Mouse (Mus musculus) urinary bladder, adult 18-20 months (tissue): ENCODE results near the gene Kcna10.
A peak's percentile ranks its signal among the peaks of the same experiment; 100 is the strongest.

Experiments used
- DNase-seq, 2 experiments: peaks; one replicate each; pipeline ENCODE4 v3.0.0; 2022; ENCODE audit warnings: low spot score in 2 of 2, mixed read lengths in 2 of 2

Gene Kcna10

DNA sequence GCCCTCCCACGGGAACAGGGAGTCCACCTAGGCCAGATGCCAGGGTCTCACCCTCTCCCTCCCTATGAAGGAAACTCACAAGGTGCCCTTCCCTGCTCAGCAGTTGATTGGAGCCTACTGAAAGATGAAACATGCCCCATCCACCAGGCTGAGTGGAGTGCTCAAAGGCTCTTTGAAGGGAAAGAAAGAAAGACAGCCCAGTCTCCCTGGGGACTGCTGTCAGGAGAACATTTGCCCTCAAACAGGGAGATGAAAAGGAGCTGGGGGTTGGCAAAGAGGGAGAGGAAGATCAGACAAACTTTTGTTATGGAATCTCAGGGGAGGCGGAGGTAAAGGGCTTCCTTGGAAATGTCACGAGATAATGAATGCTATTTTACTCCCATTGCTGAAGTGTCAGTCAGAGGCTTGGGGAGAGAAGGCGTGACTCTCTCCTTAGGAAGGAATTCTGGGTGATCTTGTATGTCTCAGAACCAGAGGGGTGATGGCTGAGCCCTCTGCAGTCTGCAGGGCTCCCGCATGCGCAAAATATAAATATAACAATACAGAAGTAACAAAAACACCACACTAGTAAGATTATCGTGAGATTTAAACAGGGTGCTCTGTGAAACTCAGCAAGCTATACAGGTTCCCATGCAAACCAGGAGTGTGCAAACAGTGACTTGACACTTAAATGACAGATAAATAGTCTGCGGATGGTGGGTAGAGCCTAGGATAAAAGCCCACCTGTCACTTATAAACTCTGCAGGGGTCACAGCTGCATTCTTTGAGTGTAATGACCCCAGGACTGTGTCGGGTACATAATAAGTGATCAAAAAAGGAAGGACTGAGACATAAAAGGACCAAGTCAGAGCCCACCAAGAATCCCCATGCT is 18.7 kb downstream of the Kcna10 start:
- no peak for DNase-seq

GRCm38 (mm10) chr3:107204413-107204812 is 21.6 kb downstream of the Kcna10 start:
- no peak for DNase-seq

DNA sequence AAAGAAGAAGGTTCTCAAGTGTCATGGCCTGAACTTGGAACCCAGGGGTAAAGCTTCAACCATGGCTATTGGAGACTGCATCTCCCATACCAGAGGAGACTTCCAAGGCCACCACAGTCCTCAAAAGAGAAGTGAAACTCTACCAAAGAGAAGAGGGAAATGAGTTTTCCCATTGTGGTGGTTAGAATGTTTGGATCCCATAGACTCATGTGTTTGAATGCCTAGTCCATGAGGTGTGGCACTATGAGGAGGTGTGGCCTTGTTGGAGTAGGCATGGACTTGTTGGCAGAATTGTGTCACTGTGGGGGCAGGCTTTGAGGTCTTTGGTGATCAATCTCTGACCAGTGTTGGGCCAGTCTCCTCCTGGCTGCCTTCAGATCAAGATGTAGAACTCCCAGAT is 22.3 kb downstream of the Kcna10 start:
- no peak for DNase-seq

GRCm38 (mm10) chr3:107205994-107206393 is 23.1 kb downstream of the Kcna10 start:
- peak; percentile 36 to 52 for DNase-seq

GRCm38 (mm10) chr3:107206490-107207150 is 23.8 kb downstream of the Kcna10 start:
- no peak for DNase-seq

DNA sequence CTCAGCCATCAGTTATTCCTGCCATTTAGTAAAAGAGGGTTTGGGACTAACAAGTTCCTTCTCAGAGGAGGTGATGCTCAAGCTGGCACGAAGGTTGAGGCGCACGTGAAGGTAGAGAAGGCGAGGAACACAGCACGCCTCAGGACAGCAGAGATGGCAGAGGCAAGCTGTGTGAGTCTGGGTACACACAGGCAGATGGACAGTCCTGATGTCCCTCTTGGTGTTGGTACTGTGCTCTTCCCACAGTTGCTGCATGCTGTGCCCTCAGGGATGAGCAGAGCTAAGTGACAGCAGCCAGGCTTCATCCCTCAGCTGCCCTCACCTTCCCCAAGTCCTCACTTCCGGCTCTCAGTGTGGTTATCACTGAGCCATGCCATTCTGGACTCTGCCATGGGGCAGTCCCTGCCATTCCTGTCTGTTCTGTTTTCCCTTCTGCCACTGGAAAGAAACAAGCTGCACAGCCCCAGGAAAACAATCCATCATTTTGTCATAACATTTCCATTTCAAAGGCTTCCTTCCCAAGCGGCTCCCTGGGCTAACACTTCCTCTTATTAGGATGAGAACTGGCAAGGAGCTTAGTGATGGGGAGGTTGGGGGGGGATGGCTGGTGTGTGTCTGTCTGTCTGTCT is 24.9 kb downstream of the Kcna10 start:
- DNase-seq, result no peak

DNA sequence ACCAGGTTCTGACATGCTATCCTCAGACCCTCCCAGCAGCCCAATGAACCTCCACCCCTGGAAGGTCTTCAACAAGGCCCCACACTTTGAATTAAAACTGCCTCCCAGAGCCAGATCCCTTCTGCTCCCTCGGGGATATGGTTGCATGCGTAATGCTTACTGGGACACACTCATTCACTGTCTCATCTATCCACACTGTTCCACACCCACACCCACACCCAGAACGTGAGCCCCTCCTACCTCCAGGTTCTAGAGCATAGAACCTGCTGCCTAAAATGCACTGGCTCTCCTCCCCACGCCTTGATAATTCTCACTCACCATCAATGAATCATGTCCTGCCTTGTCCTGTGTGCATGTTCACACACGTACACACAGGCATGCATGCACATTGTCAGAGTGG is 31.8 kb downstream of the Kcna10 start:
- no peak for DNase-seq

DNA sequence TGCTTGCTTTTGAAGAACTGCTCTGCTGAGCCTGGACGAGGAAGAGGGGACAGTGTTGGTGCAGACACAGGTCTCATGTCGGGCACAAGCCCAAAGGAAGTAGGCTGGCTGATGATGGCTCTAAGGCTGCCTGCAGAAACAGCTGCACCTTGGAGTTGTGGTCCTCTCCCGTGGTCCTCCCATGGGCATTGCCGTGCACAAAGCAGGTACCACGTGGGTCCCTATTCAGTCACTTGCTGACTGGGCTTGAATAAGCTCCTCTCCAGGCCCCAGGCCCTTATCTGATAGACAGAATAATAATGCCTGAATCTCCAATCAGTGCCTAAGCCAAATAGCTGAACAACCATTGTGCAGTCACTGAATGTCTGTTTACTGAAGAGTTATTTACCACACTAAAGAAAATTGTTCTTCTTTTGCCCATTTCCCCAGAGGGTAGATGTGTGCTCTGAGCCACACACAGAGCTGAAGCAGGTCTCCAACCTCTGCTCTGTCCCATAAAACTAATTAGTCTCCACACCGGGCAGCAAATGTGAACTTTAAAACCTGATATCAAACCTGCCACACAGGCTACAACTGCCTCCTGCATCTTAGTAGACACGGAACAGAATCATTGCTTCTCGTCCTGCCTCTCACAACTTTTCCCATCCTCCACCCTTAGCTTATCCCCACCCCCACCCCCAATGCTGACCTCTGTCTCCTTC is 33.7 kb downstream of the Kcna10 start:
- no peak for DNase-seq

- no peak for DNase-seq
Measured at GRCm38 (mm10) chr3:107217101-107217480, 34.2 kb downstream of the Kcna10 start.

- DNase-seq, result no peak
Measured at GRCm38 (mm10) chr3:107218572-107218971, 35.7 kb downstream of the Kcna10 start.

GRCm38 (mm10) chr3:107221608-107222007 is 38.8 kb downstream of the Kcna10 start, which contains the start of gene Cym:
Gene Cym, minus strand, starts transcription at chr3:107221732.
- DNase-seq, result no peak

GRCm38 (mm10) chr3:107223230-107223629 is 40.4 kb downstream of the Kcna10 start:
- no peak for DNase-seq

GRCm38 (mm10) chr3:107225820-107226219 is 43.0 kb downstream of the Kcna10 start:
- no peak for DNase-seq

GRCm38 (mm10) chr3:107229221-107229620 is 46.4 kb downstream of the Kcna10 start:
- no peak for DNase-seq

DNA sequence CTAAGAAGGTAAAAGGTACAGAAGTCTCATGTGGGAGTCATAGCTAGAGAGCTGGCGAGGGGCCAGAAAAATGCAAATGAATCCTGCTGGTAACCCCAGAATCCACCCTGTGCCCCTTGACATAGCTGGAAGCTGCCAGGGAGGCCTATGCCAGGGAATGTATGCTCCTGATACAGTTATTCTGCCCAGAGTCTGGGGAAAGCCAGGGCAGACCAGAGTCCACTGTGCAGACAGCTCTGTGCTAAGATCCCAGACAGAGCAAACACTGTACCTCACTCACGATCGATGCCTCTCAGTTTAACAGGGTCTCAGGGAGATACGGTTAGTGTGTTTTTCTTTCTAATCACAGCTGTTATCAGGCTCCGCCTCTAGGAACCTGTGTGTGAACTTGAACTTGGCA is 47.0 kb downstream of the Kcna10 start:
- no peak for DNase-seq

DNA sequence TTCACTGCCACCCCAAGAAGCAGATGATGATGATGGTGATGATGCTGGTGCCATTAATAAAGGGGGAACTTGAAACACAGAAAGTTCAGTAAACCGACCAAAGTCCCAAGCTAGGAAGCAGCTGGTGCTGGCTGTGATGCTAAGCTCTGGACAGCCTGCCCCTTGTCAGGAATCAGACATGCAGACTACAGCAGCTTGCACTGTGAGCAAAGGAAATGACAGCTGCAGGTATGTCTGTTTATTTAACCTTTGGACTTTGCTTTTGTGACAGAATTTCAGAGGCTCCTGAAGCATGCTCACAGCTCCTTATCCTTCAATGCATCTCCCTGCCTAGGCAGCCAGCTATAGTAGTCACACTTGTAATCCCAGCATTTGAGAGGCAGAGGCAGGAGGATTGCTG is 47.7 kb downstream of the Kcna10 start, which contains the start of gene A630076J17Rik:
TSS of gene A630076J17Rik (plus strand) at position 88 of the 400 bp plus-strand sequence.
- no peak for DNase-seq

DNA sequence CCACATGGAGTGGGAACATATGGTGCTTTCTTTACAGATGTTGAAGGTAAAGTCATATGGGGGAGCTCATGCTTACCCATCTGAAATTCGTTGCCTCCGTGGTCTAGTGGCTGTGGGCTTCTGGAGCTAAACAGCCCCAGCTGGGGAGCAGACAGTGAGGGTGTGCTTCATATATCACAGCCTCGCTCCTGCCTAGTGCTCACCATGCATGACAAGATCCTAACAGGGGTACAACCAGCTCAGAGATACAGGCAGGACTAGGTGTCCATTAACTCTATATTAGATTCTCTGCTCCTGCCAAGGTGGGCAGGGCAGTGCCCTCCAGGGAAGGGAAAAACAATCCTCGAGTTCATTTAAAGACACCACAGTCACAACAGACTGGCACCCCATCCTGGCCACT is 48.3 kb downstream of the Kcna10 start:
- DNase-seq, result no peak

DNA sequence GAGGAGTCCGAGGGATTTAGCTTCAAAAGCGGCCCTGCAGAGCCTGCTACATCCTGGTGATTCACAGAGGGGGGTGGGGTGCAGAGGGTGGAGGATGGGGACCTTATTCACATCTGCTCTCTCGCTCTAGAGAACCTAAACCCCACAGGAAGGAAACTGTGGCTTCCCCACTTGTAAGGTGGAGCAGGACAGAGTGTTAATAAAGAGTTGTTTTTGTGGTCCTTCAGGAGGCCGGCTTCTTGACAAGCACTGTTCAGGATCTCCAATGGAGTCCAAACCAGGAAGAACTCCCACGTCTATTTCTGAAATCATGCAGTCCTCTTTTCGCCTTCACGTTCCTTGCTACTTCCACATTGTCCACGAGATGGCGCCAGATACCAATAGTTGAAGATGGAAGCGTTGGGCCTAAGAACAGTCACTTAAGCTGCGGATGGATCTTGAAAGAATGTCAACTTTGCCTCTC is 50.5 kb downstream of the Kcna10 start:
- peak; percentile 43 to 80 for DNase-seq

DNA sequence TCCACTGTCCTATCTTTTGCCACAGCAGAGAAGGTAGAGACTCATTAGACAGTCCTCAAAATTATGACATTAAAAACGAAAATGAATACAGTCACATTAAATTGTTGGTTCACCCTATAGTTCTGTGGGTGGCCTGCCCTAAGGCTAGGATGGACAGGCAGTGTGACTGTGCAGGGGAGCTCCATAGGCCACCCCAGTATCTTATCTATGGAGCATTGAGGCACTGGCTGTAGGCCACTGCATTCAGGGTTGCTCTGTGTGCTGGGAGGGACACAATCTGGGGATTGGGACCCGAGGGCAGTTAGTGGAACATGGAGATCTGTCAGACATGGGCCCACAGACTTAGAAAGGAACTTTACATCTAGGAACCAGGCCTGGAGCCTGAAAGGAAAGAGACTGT is 51.1 kb downstream of the Kcna10 start:
- DNase-seq, result no peak

DNA sequence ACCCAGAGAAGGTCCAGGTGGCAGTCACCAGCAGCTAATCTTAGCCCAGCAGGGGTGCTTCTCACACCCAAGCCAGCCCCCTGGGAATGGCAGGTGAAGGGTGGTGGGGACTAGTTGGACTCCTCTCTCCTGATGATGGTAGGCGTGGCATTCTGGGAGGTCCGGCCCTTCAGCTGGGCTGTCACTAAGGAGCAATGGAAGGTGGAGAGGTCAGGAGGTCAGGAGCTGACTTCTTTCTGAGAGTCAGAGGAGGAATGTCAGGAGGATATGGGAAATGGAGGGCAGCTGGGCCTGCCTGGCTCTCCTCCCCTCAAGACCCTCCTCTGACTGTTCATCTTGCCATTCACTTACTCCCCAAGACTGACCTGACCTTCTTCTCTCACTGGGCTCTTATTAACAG is 55.2 kb downstream of the Kcna10 start:
- no peak for DNase-seq

GRCm38 (mm10) chr3:107238471-107238980 is 55.7 kb downstream of the Kcna10 start:
- DNase-seq, result no peak

GRCm38 (mm10) chr3:107239607-107240006 is 56.8 kb downstream of the Kcna10 start, which contains the start of gene Prok1:
Gene Prok1, minus strand, starts transcription at chr3:107239707.
- DNase-seq, result no peak
